Mouse (Mus musculus) spleen, postnatal 14 days (tissue): ENCODE measurements at regions not wholly inside any gene's neighbourhood (a gene's known extent, or its start where the extent isn't known, plus 50 kb on each side); places are given as distances from the start of the nearest gene placed in this dataset.

ENCODE experiments used
- DNase-seq, 2 experiments: peaks; one replicate each; pipeline ENCODE4 v3.0.0; 2021 to 2022; ENCODE audit warnings: low spot score in 2 of 2

DNA sequence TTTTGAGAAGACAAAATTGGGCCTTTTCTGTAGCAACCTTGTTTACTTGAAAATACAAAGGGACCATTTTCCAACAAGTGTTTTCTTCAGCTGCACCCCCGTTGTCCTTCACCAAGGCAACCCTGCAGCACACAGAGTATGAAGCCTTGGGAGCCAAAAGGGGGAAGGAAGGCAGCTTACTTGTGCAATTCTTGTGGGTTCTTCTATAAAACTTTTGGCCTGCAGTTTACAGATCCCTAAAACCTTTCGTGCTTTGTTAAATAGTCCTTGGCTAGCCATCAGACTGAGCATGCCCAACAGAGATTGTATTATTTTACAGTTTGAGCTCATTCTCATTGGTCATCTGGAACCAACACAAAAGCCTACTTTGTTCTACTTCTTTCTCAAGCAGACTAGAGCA is 140.6 kb upstream of the H2al1a start:
- DNase-seq = no peak

DNA sequence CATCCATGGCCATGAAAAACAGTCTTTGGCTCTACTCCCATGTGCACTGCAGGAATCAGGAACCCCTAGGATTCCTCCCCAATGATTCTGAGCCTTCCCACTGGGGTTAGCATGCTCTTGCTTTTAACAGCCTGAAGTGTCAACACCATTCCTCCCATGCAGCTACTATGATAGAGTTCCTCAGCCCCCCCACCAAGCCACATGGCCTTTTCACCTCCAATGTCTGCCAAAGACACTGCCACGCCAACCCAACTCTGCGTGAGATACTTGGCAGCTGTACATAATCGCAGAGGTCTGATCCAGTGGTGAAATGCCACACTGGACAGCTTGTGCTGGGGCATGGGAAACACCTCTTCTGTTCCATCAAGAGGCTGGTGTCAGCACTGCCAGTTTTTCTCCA is 128.6 kb upstream of the H2al1a start:
- DNase-seq = no peak

DNA sequence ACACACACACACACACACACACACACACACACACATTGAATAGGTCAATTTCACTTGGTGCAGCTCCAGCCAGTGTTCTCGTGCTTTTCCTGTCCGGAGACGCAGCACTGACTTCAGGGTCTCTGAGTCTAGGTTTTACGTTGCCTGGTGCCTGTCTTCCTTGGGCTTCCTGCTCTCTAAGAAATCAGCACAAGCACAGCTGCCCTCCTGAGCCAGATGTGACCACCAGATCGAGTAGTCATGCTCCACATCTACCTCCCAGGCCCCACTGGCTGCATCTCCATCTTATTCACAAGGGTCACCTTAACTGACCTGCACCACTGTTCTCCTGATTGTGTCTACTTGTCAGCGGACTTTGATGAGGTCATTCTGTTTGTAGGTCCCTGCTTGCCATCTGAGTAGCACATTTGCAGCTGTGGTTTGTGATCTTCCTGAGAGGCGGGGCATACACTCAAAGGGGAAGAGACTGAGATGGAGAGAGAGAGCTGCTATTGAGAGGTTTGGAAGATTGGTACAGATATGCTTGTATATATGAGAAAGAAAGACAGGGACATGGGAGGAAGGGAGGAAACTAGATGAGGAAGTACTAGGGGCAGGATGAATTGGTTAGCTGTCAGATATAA is 118.8 kb upstream of the H2al1a start:
- DNase-seq = no peak

DNA sequence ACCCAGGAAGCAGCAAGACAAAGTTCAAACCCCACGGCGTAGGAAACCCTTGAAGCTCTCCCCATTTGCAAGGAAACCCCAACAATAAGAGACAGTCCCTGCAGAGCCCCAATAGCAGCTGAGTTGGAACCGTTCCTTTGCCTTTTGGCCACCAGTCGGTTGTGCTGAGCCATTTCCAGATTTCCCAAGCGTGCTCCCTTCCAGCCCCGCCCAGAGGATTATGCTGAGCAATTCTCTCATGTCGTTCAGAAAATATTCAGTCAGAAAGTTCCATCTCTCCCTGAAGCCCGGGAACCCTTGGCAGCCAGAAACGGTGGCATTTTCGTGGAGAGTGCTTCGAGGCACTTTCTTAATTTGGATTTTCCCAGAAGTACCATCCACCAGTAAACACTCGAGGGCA is 117.2 kb upstream of the H2al1a start:
- DNase-seq = no peak

DNA sequence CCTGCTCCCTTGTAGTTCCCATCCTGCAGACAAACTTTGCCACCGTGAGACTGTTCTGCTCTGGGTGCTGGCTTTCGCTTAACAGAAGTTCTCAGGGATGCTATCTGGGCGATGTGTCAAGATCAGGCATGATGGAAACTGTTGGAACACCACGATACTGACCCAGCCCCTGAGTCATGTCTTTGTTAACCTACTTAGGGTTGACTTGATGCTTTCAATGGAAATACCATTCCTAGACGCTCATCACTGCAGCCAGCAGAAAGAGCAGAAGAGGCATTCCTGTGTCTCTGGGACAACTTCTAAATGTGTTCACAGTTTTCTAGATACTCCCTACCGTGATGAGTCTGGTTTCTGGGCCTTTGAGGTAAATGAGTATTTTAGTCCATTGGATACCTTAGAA is 108.2 kb upstream of the H2al1a start:
- DNase-seq = no peak

DNA sequence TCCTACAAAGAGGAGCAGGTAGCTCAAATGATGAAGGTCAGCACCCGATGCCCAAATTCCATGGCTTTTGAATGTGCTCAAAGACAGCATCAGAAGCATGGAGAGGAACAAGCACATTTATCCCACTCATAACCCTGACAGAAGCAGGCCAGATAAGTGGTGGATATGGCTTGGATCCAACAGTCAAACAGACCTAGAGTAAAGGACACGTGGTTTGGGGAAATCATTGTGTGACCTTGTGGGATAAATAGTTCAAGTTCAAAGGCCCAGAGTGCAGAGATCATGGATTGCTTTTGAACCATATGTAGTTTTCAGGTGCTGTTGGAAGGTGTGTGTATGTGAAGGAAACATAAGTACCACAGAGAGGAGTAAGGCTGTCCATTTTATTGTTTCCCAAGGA is 94.9 kb upstream of the H2al1a start:
- DNase-seq = no peak

DNA sequence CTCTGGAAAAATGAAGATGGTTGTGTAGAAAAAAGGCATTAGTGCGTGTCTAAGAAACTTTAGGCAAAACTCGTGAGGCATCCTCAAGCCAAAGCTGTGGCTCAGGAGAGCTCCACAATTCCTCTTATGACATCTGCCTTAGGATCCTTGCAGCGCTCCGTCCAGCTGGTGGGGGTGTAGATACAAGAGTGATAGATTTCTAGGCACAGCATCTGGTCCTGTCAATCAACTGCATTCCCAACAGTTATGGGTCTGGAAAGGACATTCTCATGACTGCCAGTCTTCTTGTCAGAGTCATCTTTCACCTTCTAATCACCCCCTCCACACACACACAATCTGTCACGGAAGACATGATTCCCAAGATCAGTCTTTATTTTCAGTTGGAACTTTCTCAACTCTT is 89.2 kb upstream of the H2al1a start:
- no peak for DNase-seq

DNA sequence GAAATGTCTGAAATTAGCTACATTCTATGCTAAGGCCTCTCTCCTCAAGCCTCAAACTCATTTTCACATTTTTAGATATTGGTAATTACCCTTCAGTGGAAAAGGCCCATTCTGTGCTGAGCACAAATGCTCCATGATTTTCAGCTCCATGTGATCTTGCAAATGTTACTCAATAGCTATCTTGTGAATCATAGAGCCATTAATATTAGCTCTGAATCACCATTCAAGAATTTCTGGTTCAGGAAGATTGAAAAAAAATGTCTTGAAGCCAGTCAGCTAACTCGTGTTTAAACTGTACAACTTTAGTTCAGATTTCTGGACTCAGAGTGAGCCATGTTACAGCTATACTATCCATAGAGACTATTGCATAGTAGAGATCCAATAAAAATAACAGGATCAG is 86.2 kb upstream of the H2al1a start:
- no peak for DNase-seq

DNA sequence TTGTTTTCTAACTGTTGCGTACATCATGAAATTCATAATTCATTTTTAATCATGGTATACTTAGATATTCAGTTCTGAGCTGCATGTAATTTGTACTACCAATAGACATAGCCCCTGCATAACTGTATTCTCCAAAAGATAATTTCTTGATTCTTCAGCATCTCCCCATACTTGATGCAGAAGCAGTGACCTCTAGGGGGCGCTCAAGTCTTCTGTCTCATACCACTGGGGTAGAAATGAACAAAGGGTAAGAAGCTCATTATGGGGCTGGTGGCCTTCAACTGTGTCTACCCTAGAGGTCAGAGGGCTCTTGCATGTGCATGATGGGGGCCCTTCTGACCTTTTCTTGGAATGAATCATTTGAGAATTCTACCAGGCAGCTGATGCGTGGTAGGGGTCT is 85.6 kb upstream of the H2al1a start:
- DNase-seq = peak in 1 of 2 experiments; percentile 8

DNA sequence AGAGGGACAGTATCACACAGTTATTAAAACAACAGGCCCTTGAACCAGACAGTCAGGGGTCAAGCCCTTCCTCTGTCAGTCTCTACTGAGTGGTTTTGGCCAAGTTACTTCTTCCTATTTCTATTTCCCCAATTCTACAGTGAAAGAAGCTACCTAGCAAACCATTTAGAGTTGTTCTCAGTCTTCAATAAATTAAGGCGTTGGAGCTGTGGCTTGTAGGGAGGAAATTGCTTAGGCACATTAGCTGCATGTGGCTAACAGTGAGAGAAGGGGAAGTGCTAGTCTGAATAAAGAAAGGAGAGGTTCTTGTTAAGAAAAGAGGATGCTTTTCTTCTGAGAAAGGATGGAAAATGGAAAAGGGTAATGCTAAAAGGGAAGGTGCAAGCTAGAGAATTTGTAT is 60.0 kb upstream of the H2al1a start:
- DNase-seq = no peak

DNA sequence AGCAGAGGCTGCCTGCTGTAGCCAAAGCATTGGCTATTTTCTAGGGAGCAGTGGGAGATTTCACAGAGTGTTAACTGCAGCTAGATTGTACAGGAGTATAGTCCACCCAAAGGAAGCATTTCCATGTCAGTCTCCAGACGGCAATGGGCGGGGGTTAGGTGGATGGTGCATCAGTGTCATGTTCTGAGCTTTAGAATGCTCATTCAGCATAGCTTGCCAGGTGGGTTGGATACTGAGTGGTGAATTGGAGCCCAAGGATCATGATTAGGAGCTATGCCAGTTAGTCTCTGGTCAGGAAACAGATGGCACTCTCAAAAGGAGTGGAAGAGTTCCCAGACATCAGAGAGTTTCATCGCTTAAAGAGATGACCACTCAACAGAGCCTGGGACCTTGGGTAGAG is 53.5 kb upstream of the H2al1a start:
- no peak for DNase-seq
